Mouse (Mus musculus): ENCODE results near the gene Haao.

The Haao gene

GRCm38 (mm10) chr17:83847815-83848214, at the start of gene Haao:
Haao (minus strand) TSS chr17:83847963.
- no peak for ATAC-seq (ENCODE audit: low TSS enrichment)

- ATAC-seq (ENCODE audit: low TSS enrichment): no peak
Measured at GRCm38 (mm10) chr17:83897361-83897799, 49.6 kb upstream of the Haao start.

- ATAC-seq (ENCODE audit: low TSS enrichment): peak; percentile 83
Measured at GRCm38 (mm10) chr17:83896723-83897122, 49.0 kb upstream of the Haao start.

GRCm38 (mm10) chr17:83895321-83895770, 47.6 kb upstream of the Haao start:
- ATAC-seq (ENCODE audit: low TSS enrichment): no peak

GRCm38 (mm10) chr17:83893134-83893533, 45.4 kb upstream of the Haao start:
- no peak for ATAC-seq (ENCODE audit: low TSS enrichment)

- no peak for ATAC-seq (ENCODE audit: low TSS enrichment)
Measured at GRCm38 (mm10) chr17:83891864-83892263, 44.1 kb upstream of the Haao start.

GRCm38 (mm10) chr17:83890373-83890696, 42.6 kb upstream of the Haao start:
- ATAC-seq (ENCODE audit: low TSS enrichment): no peak

- ATAC-seq (ENCODE audit: low TSS enrichment): peak; percentile 50
Measured at GRCm38 (mm10) chr17:83889691-83890372, 42.1 kb upstream of the Haao start.

- ATAC-seq (ENCODE audit: low TSS enrichment): peak; percentile 13
Measured at GRCm38 (mm10) chr17:83889329-83889690, 41.5 kb upstream of the Haao start.

- ATAC-seq (ENCODE audit: low TSS enrichment): peak; percentile 72
Measured at GRCm38 (mm10) chr17:83887241-83887640, 39.5 kb upstream of the Haao start.

- no peak for ATAC-seq (ENCODE audit: low TSS enrichment)
Measured at GRCm38 (mm10) chr17:83886395-83886794, 38.6 kb upstream of the Haao start.

GRCm38 (mm10) chr17:83885750-83886149, 38.0 kb upstream of the Haao start:
- no peak for ATAC-seq (ENCODE audit: low TSS enrichment)

- ATAC-seq (ENCODE audit: low TSS enrichment): no peak
Measured at GRCm38 (mm10) chr17:83885021-83885582, 37.3 kb upstream of the Haao start.

GRCm38 (mm10) chr17:83882788-83883187, 35.0 kb upstream of the Haao start:
- no peak for ATAC-seq (ENCODE audit: low TSS enrichment)

GRCm38 (mm10) chr17:83881071-83881470, 33.3 kb upstream of the Haao start:
- no peak for ATAC-seq (ENCODE audit: low TSS enrichment)

GRCm38 (mm10) chr17:83880174-83880710, 32.5 kb upstream of the Haao start:
- no peak for ATAC-seq (ENCODE audit: low TSS enrichment)

GRCm38 (mm10) chr17:83879631-83880030, 31.9 kb upstream of the Haao start:
- no peak for ATAC-seq (ENCODE audit: low TSS enrichment)

GRCm38 (mm10) chr17:83874610-83875009, 26.8 kb upstream of the Haao start:
- peak; percentile 55 for ATAC-seq (ENCODE audit: low TSS enrichment)

- no peak for ATAC-seq (ENCODE audit: low TSS enrichment)
Measured at GRCm38 (mm10) chr17:83873363-83874141, 25.8 kb upstream of the Haao start.

- peak; percentile 92 for ATAC-seq (ENCODE audit: low TSS enrichment)
Measured at GRCm38 (mm10) chr17:83872806-83873348, 25.1 kb upstream of the Haao start.

GRCm38 (mm10) chr17:83871354-83871753, 23.6 kb upstream of the Haao start:
- ATAC-seq (ENCODE audit: low TSS enrichment): no peak

- ATAC-seq (ENCODE audit: low TSS enrichment): no peak
Measured at GRCm38 (mm10) chr17:83870385-83870784, 22.6 kb upstream of the Haao start.

Data from frontal cortex, adult (tissue).